Mouse (Mus musculus) midbrain, embryonic 10.5 days (tissue): Measurements from ENCODE around the gene C2cd2l. TPM values are rescaled to one million over a fixed set of nuclear protein-coding genes. Genes with fewer than 3 reads are reported as not detected.

Experiments
- DNase-seq: peaks from one replicate; pipeline ENCODE4 v3.0.0-alpha.2; 2017; ENCODE audit warnings: low spot score
- H3K27ac ChIP-seq: fragments of 300-500 bp; sonication (generic); replicated peaks from 2 replicates; pipeline ENCODE4 v1.5.1; 2016; ENCODE audit warnings: mild to moderate bottlenecking
- H3K27me3 ChIP-seq: fragments of 300-500 bp; sonication (generic); 2 replicates; pipeline ENCODE4 v1.6.1; 2016; ENCODE audit warnings: low read depth, mild to moderate bottlenecking; ENCODE audit not compliant: poor library complexity, severe bottlenecking
- H3K36me3 ChIP-seq: fragments of 300-500 bp; sonication (generic); 2 replicates; pipeline ENCODE4 v1.6.1; 2016; ENCODE audit warnings: mild to moderate bottlenecking, moderate library complexity
- H3K4me1 ChIP-seq: fragments of 300-500 bp; sonication (generic); 2 replicates; pipeline ENCODE4 v1.6.1; 2016
- H3K4me3 ChIP-seq: fragments of 300-500 bp; sonication (generic); 2 replicates; pipeline ENCODE4 v1.5.1; 2016; ENCODE audit warnings: mild to moderate bottlenecking, moderate library complexity
- H3K9me3 ChIP-seq: fragments of 300-500 bp; sonication (generic); replicated peaks from 2 replicates; pipeline ENCODE4 v1.6.1; 2016; ENCODE audit warnings: mild to moderate bottlenecking
- WGBS: fragments of 180-500 bp; shearing (Covaris S2); methylation state at CpG from one replicate; pipeline ENCODE4 v1.1.7; 2016; 5-methylcytosine and 5-hydroxymethylcytosine counted together
- polyA plus RNA-seq: library from polyadenylated mRNA; unstranded; fragments of >200 nt; fragmentation: Nextera tagmentation; extraction: Ambion mirVana; gene quantifications from 2 replicates; pipeline ENCODE4 v1.2.1, GENCODE M21; 2016

The C2cd2l gene
- polyA plus RNA-seq, 1 experiment from 2014 or later: 8.6 TPM

DNA sequence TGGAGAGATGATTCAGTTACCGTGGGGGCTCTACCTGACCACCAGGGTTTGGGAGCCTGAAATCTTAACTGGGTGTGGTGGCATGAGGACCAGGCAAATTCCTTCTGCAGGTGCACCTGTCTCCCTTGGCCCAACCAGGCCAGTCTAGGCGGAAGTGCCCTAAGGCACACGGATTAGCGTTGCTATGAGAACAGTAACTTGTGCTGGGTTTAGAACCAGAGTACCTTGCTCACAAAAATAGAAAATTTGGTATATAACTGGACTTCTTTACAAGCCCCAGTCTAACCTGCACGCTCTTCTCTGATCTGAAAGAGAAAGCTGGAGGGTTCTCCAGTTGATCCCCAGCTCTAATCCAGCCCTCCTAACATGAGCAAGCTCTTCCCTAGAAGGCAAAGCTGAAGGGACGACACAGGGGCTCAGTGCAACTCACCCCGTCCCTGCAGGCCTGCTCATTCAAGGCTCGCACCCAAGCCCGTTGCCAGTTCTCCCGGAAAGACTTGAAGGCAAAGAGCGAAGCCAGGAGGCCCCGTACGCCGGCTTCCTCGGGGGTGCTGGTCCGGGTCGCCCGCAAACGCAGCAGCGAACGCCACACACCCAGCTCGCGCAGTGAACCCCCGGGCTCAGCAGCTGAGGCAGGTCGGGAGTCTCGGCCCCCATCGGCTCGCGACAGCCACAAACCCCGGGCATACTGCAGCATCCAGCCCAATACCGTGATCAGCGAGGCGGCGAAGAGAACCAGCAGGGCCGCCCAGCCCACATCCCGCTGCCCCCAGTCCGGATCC, 789 bp downstream of the C2cd2l start:
- Histone ChIP-seq H3K36me3 (peaks cover 34% of the 10 kb centered on the region), H3K9me3 (no peaks in the 10 kb centered on the region), H3K27me3 (peaks cover 10% of the 10 kb centered on the region; the same call in 1 of the 2 replicates), H3K27ac (peak overlapping the region; percentile 83), H3K4me3 (peak overlapping the region; percentile 84), H3K4me1 (peaks cover 39% of the 10 kb centered on the region)
- DNase-seq: peak; percentile 60
- 2% methylated on average over 37 of the region's 37 CpGs for WGBS

DNA sequence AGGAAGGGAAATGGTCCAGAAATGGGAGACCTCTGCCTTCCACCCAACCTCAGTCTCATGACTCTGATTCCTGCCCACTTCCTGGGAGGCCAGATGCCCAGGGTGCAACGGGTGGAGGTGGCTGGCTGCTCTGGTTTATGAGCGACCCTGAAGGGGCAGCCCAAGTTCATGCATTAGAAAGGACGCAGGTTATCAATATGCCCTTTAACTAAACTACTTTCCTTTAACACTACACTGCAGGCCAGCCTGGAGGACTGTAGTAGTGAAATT, 1.3 kb downstream of the C2cd2l start:
- Histone ChIP-seq H3K27ac (no peak overlapping the region), H3K9me3 (no peaks in the 10 kb centered on the region), H3K36me3 (peaks cover 39% of the 10 kb centered on the region), H3K27me3 (peaks cover 13% of the 10 kb centered on the region; the same call in 1 of the 2 replicates), H3K4me1 (peaks cover 44% of the 10 kb centered on the region), H3K4me3 (peak overlapping the region; percentile 84)
- 30% methylated on average over 3 of the region's 3 CpGs for WGBS
- DNase-seq: no peak

DNA sequence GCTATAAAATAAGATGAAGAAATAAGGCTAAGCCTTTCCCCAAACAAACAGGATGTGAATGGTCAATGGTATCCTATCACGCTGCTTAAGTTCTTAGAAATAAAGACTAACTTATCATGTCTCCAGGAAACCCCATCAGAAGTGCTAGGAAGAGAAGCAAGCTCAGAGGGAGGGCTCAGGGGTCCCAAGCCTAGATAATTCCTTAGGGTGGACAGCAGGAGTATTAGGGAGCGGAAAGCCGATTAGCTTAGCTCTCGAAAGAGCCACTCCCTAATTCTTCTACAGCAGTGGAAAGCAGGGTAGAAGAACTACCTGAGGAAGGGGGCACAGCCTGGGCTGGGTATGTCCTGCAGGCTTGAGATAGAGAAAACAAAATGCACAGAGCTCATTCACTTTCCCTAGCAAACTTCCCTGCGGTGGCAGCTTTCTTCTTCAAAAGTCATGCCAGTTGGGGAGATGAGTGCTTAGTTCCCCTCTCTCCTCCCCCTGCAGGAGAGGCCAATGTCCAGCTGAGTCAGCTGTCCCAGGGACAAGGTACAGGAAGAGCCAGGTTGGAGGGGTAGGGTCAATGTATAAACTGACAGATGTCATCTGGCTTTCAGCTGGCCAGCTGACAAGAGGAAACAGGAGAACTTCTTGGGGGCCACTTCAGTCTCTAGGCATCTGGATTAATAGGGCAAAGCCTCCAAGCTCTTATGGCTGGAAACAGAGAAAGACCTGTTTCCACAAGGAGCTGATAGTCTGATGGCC, 1.8 kb downstream of the C2cd2l start:
- Histone ChIP-seq H3K36me3 (peaks cover 44% of the 10 kb centered on the region), H3K9me3 (no peaks in the 10 kb centered on the region), H3K4me3 (peak overlapping the region; percentile 84), H3K27ac (no peak overlapping the region), H3K27me3 (peaks cover 18% of the 10 kb centered on the region; the same call in 1 of the 2 replicates), H3K4me1 (peaks cover 45% of the 10 kb centered on the region)
- WGBS: 32% methylated on average over 5 of the region's 5 CpGs
- no peak for DNase-seq

DNA sequence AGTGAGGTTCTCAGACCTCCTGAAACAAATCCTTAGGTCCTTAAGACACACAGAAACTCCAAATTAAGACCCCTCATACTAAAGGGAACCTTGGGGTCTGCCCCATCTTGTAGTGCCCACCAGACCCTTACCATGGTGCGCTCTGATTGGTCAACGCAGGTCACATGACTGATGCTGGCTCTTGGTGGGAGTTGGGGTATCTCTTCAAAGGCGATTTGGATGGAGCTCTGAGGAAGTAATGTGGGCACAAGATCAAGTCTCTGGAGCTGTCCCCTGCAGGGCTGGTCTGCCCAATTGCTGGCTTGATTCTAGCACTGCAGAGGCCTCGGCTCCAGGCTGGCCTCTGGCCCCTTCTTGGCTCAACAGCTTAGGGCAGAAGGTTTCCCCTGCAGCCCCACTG, 2.6 kb downstream of the C2cd2l start:
- 64% methylated on average over 4 of the region's 4 CpGs for WGBS
- Histone ChIP-seq H3K4me1 (peaks cover 45% of the 10 kb centered on the region), H3K27ac (no peak overlapping the region), H3K9me3 (no peaks in the 10 kb centered on the region), H3K27me3 (peaks cover 26% of the 10 kb centered on the region), H3K36me3 (peaks cover 52% of the 10 kb centered on the region), H3K4me3 (peak overlapping the region; percentile 84)
- DNase-seq: no peak

DNA sequence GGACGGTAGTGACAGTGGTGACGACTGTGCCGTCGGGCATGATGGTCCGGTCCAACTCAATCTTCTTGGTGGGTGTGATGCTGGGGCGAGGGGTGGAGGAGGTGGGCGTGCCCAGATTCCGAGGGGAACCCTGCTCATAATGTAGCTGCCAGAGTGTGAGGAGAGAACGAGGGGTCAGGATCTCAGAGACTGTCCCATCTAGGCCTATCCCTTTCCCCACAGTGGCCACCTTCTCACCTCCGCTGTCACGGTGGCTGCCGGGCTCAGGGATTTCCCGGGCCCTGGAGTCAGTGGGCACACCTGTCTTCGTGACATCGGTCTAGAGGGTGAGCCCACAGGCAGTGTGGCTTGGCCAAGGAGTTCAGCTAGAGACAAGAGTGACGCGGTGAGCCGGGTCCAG, 5.2 kb downstream of the C2cd2l start:
- no peak overlapping the region for H3K27ac ChIP-seq
- no peaks in the 10 kb centered on the region for H3K9me3 ChIP-seq
- 91% methylated on average over 18 of the region's 18 CpGs for WGBS
- DNase-seq: no peak
- peaks cover 59% of the 10 kb centered on the region for H3K36me3 ChIP-seq
- peaks cover 45% of the 10 kb centered on the region for H3K27me3 ChIP-seq
- peaks cover 61% of the 10 kb centered on the region for H3K4me1 ChIP-seq
- H3K4me3 ChIP-seq: no peak overlapping the region

DNA sequence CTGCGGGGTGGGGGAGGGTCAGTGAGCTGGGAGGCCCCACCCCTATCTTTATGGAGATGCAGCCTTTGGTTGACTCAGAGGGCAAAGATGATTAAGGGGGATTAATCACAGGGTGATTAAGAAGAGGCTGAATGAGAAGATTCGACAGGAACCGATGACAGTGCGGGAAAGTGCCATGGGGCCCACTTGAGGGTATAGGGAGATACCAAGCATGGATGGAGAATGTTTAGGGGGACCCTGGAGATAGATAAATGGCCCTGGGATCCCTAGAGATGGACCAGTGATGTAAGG, 5.9 kb downstream of the C2cd2l start:
- Histone ChIP-seq H3K27ac (no peak overlapping the region), H3K36me3 (peaks cover 59% of the 10 kb centered on the region), H3K27me3 (peaks cover 45% of the 10 kb centered on the region), H3K4me3 (no peak overlapping the region), H3K4me1 (peaks cover 58% of the 10 kb centered on the region), H3K9me3 (no peaks in the 10 kb centered on the region)
- 54% methylated on average over 4 of the region's 4 CpGs for WGBS
- no peak for DNase-seq

DNA sequence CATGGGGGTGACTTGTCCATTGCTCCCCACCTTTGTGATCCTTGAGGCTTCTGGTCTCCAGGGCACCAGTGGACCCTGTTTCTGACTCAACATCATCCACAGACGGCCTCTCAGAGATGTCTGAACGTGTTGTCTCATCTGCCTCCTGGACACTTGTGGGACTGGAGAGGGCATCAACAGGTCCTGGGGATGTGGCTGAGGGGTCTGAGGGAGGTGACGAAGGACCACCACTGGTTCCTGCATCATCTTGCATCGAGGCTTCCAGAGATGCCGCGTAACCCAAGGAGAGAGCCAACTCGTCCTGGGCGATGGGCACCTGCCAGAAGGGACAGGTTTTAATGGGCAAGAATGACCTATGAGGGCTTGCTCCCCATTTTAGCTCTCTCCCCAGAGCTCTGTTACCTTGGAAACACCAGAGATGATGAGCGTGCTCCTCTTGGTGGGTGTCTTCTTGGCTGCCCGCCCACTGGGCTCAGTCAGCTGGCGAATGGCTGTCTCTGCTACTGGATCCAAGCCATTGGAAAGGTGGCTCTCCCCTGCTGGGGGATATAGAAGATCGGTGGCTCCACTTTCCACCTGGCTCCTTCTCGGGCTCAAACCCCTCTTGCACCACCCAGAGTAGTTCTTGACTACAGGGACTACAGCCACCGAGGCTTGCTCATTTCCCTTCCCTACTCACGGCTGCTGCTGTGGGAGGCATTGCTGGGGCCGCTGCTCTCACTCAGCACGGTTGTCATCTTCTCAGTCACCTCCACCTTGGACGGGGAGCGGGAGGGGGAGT, 6.4 kb downstream of the C2cd2l start:
- peaks cover 41% of the 10 kb centered on the region for H3K27me3 ChIP-seq
- H3K4me3 ChIP-seq: no peak overlapping the region
- H3K27ac ChIP-seq: no peak overlapping the region
- no peak for DNase-seq
- H3K36me3 ChIP-seq: peaks cover 59% of the 10 kb centered on the region
- peaks cover 52% of the 10 kb centered on the region for H3K4me1 ChIP-seq
- 72% methylated on average over 19 of the region's 19 CpGs for WGBS
- H3K9me3 ChIP-seq: no peaks in the 10 kb centered on the region

DNA sequence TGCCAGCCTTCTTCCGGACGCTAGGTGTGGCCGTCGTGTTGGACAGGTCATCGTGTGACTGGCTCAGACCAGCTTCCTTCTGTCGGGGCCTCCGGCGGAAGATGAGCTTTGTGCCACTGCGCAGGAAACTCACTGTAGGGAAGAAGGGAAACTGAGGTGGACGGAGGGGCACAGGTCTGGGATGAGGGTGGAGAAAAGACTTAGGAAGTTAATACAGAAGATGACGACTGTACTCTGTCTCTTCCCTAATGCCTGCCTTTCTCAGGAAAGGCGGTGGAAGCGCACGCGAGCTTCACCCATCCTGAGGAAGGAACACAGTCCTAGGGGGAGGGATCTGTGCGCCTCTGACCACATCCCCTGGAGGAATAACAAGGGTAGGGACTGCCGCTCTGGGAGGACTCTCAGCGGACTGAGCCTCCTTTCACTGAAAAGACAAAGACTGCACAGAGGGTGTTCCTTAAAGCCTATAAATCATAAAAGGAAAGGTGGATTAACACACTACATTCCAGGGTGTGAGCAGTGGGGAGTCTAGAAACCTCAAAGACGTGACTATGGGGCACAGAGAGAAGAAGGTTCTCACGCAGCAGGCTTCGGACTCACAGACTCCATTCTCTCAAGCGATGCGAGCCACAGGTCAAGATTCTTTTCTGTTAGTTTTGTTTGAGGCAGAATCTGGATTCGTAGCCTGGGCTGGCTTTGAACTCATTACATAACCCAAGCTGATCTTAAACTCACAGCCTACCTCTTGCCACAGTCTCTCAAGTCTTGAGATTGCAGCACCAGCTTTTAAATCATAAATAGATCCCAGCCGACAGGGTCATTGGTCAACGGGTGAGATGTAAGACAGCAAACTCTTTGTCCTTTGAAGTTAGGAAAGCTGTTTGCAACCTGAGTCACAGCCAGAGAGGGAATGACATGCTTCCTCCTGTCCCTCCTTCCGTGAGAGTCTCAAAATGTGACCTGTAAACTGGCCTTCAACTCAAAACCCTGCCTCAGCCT, 8.7 kb downstream of the C2cd2l start:
- Histone ChIP-seq H3K4me1 (peaks cover 33% of the 10 kb centered on the region), H3K4me3 (peak overlapping the region; percentile 40), H3K27ac (peak overlapping the region; percentile 67), H3K9me3 (no peaks in the 10 kb centered on the region), H3K36me3 (peaks cover 47% of the 10 kb centered on the region), H3K27me3 (peaks cover 35% of the 10 kb centered on the region)
- peak; percentile 42 for DNase-seq
- 5% methylated on average over 27 of the region's 27 CpGs for WGBS

DNA sequence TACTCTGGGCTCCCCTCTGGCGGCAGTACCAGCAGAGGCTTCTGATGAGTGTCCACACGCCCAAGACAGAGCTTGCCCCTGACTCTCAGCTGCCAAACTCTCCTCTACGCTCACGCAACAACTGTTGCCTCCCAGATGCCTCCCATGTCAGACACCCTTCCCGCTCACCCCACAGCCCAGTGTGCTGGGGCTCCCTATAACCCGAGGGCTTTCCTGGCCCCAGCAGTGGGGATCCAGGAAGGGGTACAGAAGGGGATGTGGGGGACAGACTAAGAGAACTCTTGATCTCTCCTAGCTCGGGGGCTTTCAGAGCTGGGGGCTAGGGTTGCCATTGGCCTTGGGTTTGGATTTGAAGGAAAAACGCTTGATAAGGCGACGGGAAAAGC, 9.3 kb downstream of the C2cd2l start:
- H3K4me3 ChIP-seq: peak overlapping the region; percentile 40
- no peaks in the 10 kb centered on the region for H3K9me3 ChIP-seq
- peak overlapping the region; percentile 67 for H3K27ac ChIP-seq
- H3K36me3 ChIP-seq: peaks cover 40% of the 10 kb centered on the region
- WGBS: 13% methylated on average over 10 of the region's 10 CpGs
- peaks cover 33% of the 10 kb centered on the region for H3K4me1 ChIP-seq
- no peak for DNase-seq
- peaks cover 35% of the 10 kb centered on the region for H3K27me3 ChIP-seq

DNA sequence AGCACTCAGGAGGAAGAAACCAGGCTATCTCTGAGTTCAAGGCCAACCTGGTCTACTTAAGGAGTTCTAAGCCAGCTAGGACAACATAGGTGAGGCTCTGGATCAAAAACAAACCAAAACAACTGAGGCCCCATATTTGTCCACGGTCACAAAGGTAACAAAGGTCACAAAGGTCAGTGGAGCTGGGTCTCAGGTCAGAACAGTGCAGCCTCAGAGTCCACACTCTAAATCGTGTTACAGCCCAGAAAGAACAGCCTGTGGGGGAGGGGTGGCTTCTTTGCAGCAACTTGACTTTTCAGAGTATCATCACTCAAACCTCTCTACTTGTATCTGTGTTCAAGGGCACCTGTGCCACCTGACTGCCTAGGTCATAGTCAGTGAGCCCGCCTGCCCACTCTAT, 10.3 kb downstream of the C2cd2l start:
- Histone ChIP-seq H3K9me3 (no peaks in the 10 kb centered on the region), H3K27ac (no peak overlapping the region), H3K4me1 (peaks cover 36% of the 10 kb centered on the region), H3K4me3 (no peak overlapping the region), H3K27me3 (peaks cover 35% of the 10 kb centered on the region), H3K36me3 (peaks cover 30% of the 10 kb centered on the region)
- DNase-seq: no peak
- 57% methylated on average over 3 of the region's 3 CpGs for WGBS

DNA sequence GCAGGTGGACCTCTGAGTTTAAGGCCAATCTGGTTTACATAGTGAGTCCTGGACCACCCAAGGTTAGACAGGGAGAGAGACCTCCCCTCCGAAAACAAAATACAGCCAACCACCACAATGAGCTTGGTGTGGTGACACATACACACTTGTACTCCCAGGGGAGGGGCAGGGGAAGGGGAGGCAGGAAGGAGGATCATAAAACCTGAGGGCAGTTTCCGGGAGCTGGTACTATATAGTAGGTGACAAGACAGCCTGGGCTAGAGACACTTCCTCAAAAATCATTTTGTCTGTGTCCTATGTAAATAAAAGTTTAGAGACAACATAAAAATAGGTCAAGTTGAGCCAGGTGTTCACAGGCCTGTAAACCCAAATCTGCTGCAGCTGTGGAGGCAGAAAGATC, 12.8 kb downstream of the C2cd2l start:
- no peak for DNase-seq
- WGBS: 83% methylated on average over 2 of the region's 2 CpGs

DNA sequence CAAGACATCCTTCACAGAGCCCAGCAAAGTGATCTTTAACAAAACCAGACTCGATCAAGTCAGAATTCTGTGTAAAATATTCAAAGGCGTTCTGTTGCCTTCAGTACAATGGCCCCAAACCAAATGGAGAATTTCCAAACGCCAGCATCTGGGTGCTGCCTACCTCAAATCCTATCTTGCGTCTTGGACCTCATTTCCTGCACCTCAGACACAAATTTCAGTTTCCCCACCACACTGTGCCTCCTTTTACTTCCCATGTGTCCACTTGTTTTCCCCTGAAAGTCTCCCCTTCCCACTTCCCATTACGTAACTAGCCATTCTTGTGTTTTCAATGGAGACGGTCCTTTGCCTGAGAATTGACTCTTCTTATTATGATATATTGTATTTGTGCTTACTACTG, 13.6 kb downstream of the C2cd2l start:
- H3K27ac ChIP-seq: no peak overlapping the region
- 89% methylated on average over 6 of the region's 6 CpGs for WGBS
- peaks cover 25% of the 10 kb centered on the region for H3K36me3 ChIP-seq
- no peak for DNase-seq
- H3K4me1 ChIP-seq: peaks cover 34% of the 10 kb centered on the region
- peaks cover 10% of the 10 kb centered on the region for H3K27me3 ChIP-seq
- no peaks in the 10 kb centered on the region for H3K9me3 ChIP-seq
- H3K4me3 ChIP-seq: no peak overlapping the region

More for the DNA sequence above, 12.8 kb downstream of the C2cd2l start:
- peaks cover 42% of the 10 kb centered on the region for H3K4me1 ChIP-seq
- no peaks in the 10 kb centered on the region for H3K9me3 ChIP-seq
- H3K4me3 ChIP-seq: no peak overlapping the region
- H3K36me3 ChIP-seq: peaks cover 18% of the 10 kb centered on the region
- peaks cover 17% of the 10 kb centered on the region for H3K27me3 ChIP-seq
- H3K27ac ChIP-seq: no peak overlapping the region
